Mouse (Mus musculus): ENCODE results near the gene Mmp17. TPM values are rescaled to one million over a fixed set of nuclear protein-coding genes. Genes with fewer than 3 reads are reported as not detected.

Mmp17 gene
- polyA plus RNA-seq, 1 experiment from 2014 or later, result 4.6 TPM

- WGBS, result 81% methylated on average over 11 of the region's 11 CpGs
- H3K4me1 ChIP-seq, result no peaks in the 10 kb centered on the region
- H3K9ac ChIP-seq, result no peak overlapping the region
- no peak overlapping the region for H3K27ac ChIP-seq
- H3K4me3 ChIP-seq (replicated peaks), result no peak overlapping the region
- no peak overlapping the region for H3K4me2 ChIP-seq
- H3K9me3 ChIP-seq, result no peaks in the 10 kb centered on the region
- no peaks in the 10 kb centered on the region for H3K27me3 ChIP-seq (replicated peaks)
- ATAC-seq (ENCODE audit: insufficient read depth, low FRiP score, low read depth), result no peak
- peaks cover 60% of the 10 kb centered on the region for H3K36me3 ChIP-seq
These were observed 24.7 kb upstream of the Mmp17 start for GRCm38 (mm10) chr5:129559283-129559682.

DNA sequence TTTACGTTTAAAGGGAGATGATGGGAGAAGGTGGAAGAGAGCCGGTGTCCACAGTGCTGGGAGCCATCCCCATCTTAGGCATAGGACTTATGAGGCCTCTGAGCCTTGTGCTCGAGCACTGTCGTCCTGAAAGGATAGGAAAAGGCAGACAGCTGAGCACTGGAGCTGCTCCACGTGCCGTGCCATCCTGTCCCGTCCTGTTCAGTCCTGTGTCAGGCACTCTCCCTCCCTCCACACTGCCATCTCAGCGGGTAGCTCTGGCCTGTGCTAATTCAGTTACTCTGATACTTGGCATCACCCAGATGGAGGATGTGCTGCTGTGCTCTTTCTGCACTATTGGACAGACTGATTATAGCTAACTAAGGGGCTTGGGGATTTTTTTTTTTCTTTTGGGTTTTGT, 21.6 kb upstream of the Mmp17 start:
- H3K36me3 ChIP-seq, result peaks cover 59% of the 10 kb centered on the region
- 90% methylated on average over 8 of the region's 8 CpGs for WGBS
- H3K27ac ChIP-seq, result no peak overlapping the region

GRCm38 (mm10) chr5:129568596-129568995, 15.4 kb upstream of the Mmp17 start:
- Histone ChIP-seq H3K9ac (no peak overlapping the region), H3K9me3 (no peaks in the 10 kb centered on the region), H3K4me1 (no peaks in the 10 kb centered on the region), H3K4me2 (no peak overlapping the region), H3K4me3 (replicated peaks) (no peak overlapping the region), H3K36me3 (peaks cover 58% of the 10 kb centered on the region), H3K27me3 (replicated peaks) (no peaks in the 10 kb centered on the region), H3K27ac (no peak overlapping the region)
- ATAC-seq (ENCODE audit: insufficient read depth, low FRiP score, low read depth), result no peak
- WGBS, result 91% methylated on average over 4 of the region's 4 CpGs

More for the DNA sequence above, 21.6 kb upstream of the Mmp17 start:
- Histone ChIP-seq H3K4me2 (no peak overlapping the region), H3K27me3 (replicated peaks) (no peaks in the 10 kb centered on the region), H3K9ac (no peak overlapping the region), H3K9me3 (no peaks in the 10 kb centered on the region), H3K4me1 (no peaks in the 10 kb centered on the region), H3K4me3 (replicated peaks) (no peak overlapping the region)
- no peak for ATAC-seq (ENCODE audit: insufficient read depth, low FRiP score, low read depth)

DNA sequence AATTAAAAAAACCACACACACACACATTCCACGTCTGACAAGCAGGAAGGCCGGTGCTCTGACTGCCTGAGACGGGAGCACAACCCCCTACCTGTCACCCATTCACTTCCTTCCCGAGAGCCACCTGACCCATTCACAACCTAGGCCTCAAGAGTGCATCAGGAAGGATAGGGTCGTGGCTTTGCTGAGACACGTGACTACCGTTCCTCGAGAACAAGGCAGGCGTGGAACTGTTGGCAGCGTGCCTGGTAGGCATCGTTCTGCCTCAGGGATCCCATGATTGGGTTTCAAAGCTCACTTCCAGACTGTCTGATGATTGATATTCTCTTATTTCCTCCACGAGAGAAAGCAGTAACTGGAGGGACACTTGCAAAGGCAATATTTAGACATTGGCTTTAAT, 5.8 kb upstream of the Mmp17 start:
- H3K36me3 ChIP-seq, result no peaks in the 10 kb centered on the region
- H3K4me1 ChIP-seq, result no peaks in the 10 kb centered on the region
- H3K9ac ChIP-seq, result no peak overlapping the region
- H3K4me2 ChIP-seq, result no peak overlapping the region
- H3K4me3 ChIP-seq (replicated peaks), result no peak overlapping the region
- no peaks in the 10 kb centered on the region for H3K9me3 ChIP-seq
- ATAC-seq (ENCODE audit: insufficient read depth, low FRiP score, low read depth), result no peak
- peaks cover 16% of the 10 kb centered on the region; the same call in 1 of the 2 replicates for H3K27me3 ChIP-seq (replicated peaks)
- WGBS, result 47% methylated on average over 12 of the region's 12 CpGs
- no peak overlapping the region for H3K27ac ChIP-seq

GRCm38 (mm10) chr5:129580046-129580445, 3.9 kb upstream of the Mmp17 start:
- no peaks in the 10 kb centered on the region for H3K36me3 ChIP-seq
- H3K4me3 ChIP-seq (replicated peaks), result no peak overlapping the region
- 9% methylated on average over 6 of the region's 6 CpGs for WGBS
- no peaks in the 10 kb centered on the region for H3K9me3 ChIP-seq
- 0 out of 2 replicates have a peak, but pooled peaks cover 8% of the 10 kb centered on the region for H3K4me1 ChIP-seq
- ATAC-seq (ENCODE audit: insufficient read depth, low FRiP score, low read depth), result no peak
- H3K4me2 ChIP-seq, result no peak overlapping the region
- no peak overlapping the region for H3K27ac ChIP-seq
- peaks cover 20% of the 10 kb centered on the region; the same call in 1 of the 2 replicates for H3K27me3 ChIP-seq (replicated peaks)
- no peak overlapping the region for H3K9ac ChIP-seq

DNA sequence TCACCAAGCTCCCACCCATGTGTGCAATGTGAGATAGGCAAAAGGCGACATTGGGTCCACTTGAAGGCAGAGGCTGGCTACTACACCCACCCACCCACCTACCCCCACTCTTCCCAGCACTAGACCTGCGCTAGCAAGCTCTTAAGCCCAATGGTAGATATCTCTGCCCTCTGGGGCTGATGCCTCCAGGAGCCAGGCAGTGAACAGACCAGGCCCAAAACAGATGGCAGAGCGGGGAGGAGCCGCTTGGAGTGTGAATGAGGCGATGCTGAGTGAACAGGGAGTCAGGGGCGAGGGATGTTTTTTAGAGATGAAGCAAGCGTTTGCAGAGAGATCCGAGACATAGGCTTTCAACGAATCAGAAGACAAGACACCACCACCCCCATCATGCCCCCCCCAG, 3.4 kb upstream of the Mmp17 start:
- Histone ChIP-seq H3K4me3 (replicated peaks) (no peak overlapping the region), H3K4me1 (0 out of 2 replicates have a peak, but pooled peaks cover 12% of the 10 kb centered on the region), H3K9me3 (no peaks in the 10 kb centered on the region), H3K36me3 (no peaks in the 10 kb centered on the region), H3K9ac (no peak overlapping the region), H3K27ac (no peak overlapping the region), H3K4me2 (no peak overlapping the region), H3K27me3 (replicated peaks) (peaks cover 25% of the 10 kb centered on the region; the same call in 1 of the 2 replicates)
- 60% methylated on average over 9 of the region's 9 CpGs for WGBS
- ATAC-seq (ENCODE audit: insufficient read depth, low FRiP score, low read depth), result no peak

GRCm38 (mm10) chr5:129581015-129581414, 3.0 kb upstream of the Mmp17 start:
- H3K9ac ChIP-seq, result no peak overlapping the region
- H3K4me1 ChIP-seq, result peaks cover 16% of the 10 kb centered on the region; the same call in 1 of the 2 replicates
- no peak for ATAC-seq (ENCODE audit: insufficient read depth, low FRiP score, low read depth)
- no peak overlapping the region for H3K4me3 ChIP-seq (replicated peaks)
- 63% methylated on average over 7 of the region's 7 CpGs for WGBS
- H3K36me3 ChIP-seq, result no peaks in the 10 kb centered on the region
- H3K9me3 ChIP-seq, result no peaks in the 10 kb centered on the region
- no peak overlapping the region for H3K4me2 ChIP-seq
- H3K27ac ChIP-seq, result no peak overlapping the region
- peaks cover 25% of the 10 kb centered on the region; the same call in 1 of the 2 replicates for H3K27me3 ChIP-seq (replicated peaks)

DNA sequence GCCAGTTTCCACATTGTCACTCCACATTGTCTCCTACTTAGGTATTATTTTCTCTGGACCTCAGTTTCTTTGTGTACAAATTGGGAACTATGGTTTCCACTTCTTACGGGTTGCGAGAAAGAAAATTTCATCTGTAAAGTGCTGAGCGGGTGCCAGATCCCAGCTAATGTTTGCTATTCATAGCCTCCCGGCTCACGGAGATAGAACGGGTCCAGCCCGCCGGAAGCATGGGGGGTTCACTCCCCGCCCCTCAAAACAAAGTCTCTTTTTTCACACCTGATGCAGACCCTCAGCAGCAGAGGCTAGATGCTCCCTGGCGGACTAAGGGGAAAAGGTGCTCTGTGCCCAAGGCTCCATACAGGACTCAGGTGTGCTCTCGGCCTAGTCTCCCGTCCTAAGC, 638 bp upstream of the Mmp17 start:
- WGBS, result 4% methylated on average over 12 of the region's 12 CpGs
- Histone ChIP-seq H3K9ac (no peak overlapping the region; the same call in 1 of the 2 replicates), H3K4me2 (peak overlapping the region; percentile 98), H3K36me3 (no peaks in the 10 kb centered on the region), H3K4me1 (peaks cover 21% of the 10 kb centered on the region; the same call in 1 of the 2 replicates), H3K27me3 (replicated peaks) (peaks cover 31% of the 10 kb centered on the region; the same call in 1 of the 2 replicates), H3K9me3 (no peaks in the 10 kb centered on the region), H3K27ac (no peak overlapping the region), H3K4me3 (replicated peaks) (peak overlapping the region; percentile 62)
- ATAC-seq (ENCODE audit: insufficient read depth, low FRiP score, low read depth), result no peak

DNA sequence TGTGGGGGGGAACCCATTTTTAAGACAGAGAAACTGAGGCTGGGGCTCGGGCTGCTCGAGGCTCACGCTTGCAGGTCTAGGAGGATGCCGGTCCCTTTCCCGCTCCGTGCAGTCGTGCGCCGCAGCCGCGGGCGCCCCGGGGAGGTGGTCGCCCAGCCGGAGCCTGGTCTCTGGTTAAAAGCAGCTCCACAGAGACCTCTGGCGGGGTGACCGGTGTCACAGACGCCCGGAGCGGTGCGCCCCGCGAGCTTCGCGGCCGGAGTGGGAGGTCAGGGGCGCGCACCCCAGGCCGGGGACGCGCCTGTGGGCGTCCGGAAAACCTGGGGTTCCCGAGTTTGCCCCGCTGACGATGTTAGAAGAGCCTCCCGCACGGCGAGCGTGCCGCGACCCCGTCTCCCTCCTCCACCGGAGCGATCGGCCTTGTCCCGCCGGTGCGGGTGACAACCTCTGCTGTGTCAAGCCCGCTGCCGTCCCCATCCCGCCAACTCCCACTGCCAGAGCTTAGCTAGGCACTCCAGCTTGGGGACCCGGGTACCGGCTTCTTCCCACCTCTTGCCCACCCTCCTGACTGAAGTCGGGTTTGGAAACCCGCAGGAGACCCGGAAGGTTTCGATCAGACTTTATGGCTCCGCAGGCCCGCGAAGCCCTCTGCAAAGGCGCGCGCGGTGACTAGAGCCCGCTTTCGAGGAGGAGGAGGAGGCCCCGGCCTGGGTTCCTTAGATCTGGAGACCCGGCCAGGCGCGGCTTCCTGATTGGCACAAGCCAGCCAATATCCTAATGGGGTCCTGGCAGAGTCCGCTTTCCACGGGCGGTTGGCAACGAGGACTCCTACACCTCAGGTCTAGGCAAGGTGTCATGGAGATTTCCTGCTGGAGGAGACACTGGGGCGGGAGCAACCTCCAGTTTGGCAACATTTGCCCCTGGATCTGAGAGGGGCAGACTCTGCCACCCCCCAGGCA, 893 bp downstream of the Mmp17 start:
- H3K4me1 ChIP-seq, result peaks cover 21% of the 10 kb centered on the region; the same call in 1 of the 2 replicates
- no peak overlapping the region for H3K27ac ChIP-seq
- H3K4me2 ChIP-seq, result peak overlapping the region; percentile 98
- H3K27me3 ChIP-seq (replicated peaks), result peaks cover 31% of the 10 kb centered on the region; the same call in 1 of the 2 replicates
- under 1% methylated on average over 76 of the region's 76 CpGs for WGBS
- H3K9me3 ChIP-seq, result no peaks in the 10 kb centered on the region
- no peaks in the 10 kb centered on the region for H3K36me3 ChIP-seq
- H3K9ac ChIP-seq, result peak overlapping the region; percentile 48
- H3K4me3 ChIP-seq (replicated peaks), result peak overlapping the region; percentile 62
- ATAC-seq (ENCODE audit: insufficient read depth, low FRiP score, low read depth), result peak; percentile 15; the same call in 1 of the 2 replicates

GRCm38 (mm10) chr5:129586016-129586415, 2.0 kb downstream of the Mmp17 start:
- Histone ChIP-seq H3K9ac (no peak overlapping the region), H3K27ac (no peak overlapping the region), H3K27me3 (replicated peaks) (peaks cover 26% of the 10 kb centered on the region; the same call in 1 of the 2 replicates), H3K4me1 (peaks cover 21% of the 10 kb centered on the region; the same call in 1 of the 2 replicates), H3K36me3 (no peaks in the 10 kb centered on the region), H3K4me3 (replicated peaks) (peak overlapping the region; percentile 62), H3K4me2 (peak overlapping the region; percentile 98), H3K9me3 (no peaks in the 10 kb centered on the region)
- 1% methylated on average over 17 of the region's 17 CpGs for WGBS
- ATAC-seq (ENCODE audit: insufficient read depth, low FRiP score, low read depth), result no peak

DNA sequence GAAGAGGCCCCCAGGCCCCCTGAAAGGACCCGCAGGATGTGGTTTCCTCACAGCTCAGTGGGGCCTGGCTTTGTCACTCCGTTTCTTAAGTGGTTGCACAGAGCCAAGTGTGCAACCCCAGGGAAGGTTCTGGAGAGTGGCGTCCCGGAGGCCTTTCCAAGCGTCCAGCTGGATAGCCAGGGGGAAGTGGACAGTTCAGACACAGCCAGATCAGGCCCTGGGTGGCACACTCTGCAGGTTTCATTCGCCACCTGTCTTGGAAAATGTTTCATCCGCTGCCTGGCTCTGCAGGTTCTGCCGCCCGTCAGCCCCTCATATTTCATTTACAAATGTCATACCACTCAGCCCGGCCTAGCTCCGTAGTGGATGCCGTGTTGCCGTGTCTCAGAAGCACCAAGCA, 2.5 kb downstream of the Mmp17 start:
- Histone ChIP-seq H3K27me3 (replicated peaks) (peaks cover 26% of the 10 kb centered on the region; the same call in 1 of the 2 replicates), H3K36me3 (no peaks in the 10 kb centered on the region), H3K27ac (no peak overlapping the region), H3K4me1 (peaks cover 23% of the 10 kb centered on the region; the same call in 1 of the 2 replicates), H3K4me2 (peak overlapping the region; percentile 98), H3K9ac (no peak overlapping the region), H3K9me3 (no peaks in the 10 kb centered on the region), H3K4me3 (replicated peaks) (peak overlapping the region; percentile 62; the same call in 1 of the 2 replicates)
- ATAC-seq (ENCODE audit: insufficient read depth, low FRiP score, low read depth), result no peak
- 43% methylated on average over 13 of the region's 13 CpGs for WGBS

DNA sequence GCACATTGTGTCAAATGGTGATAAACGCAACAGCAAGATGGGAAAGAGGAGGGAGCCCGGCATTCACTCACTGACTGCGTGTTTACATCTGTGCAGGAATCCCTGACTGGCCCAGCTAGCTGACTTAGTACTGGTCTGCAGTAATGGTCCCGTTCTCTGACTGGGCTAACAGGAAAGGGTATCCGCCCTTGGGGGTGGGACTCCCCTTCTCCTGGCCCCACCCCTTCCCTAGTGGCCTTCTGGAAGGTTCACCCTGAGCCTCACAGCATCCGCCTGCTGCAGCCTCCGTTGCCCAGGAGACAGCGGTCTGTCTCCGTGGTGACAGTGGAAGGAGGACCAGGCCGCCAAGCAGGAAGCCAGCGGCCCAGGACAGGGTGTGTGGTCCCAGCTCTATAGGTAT, 6.9 kb downstream of the Mmp17 start:
- peaks cover 13% of the 10 kb centered on the region for H3K4me1 ChIP-seq
- H3K27ac ChIP-seq, result no peak overlapping the region
- ATAC-seq (ENCODE audit: insufficient read depth, low FRiP score, low read depth), result no peak
- WGBS, result 11% methylated on average over 11 of the region's 11 CpGs
- H3K36me3 ChIP-seq, result no peaks in the 10 kb centered on the region
- no peak overlapping the region for H3K4me2 ChIP-seq
- no peaks in the 10 kb centered on the region for H3K9me3 ChIP-seq
- no peak overlapping the region for H3K9ac ChIP-seq
- no peak overlapping the region for H3K4me3 ChIP-seq (replicated peaks)
- 0 out of 2 replicates have a peak, but pooled peaks cover 6% of the 10 kb centered on the region for H3K27me3 ChIP-seq (replicated peaks)

All from stomach, embryonic 15.5 days (tissue).